ENCODE assay signal across 7 mouse cellular contexts in the genomic region with DNA sequence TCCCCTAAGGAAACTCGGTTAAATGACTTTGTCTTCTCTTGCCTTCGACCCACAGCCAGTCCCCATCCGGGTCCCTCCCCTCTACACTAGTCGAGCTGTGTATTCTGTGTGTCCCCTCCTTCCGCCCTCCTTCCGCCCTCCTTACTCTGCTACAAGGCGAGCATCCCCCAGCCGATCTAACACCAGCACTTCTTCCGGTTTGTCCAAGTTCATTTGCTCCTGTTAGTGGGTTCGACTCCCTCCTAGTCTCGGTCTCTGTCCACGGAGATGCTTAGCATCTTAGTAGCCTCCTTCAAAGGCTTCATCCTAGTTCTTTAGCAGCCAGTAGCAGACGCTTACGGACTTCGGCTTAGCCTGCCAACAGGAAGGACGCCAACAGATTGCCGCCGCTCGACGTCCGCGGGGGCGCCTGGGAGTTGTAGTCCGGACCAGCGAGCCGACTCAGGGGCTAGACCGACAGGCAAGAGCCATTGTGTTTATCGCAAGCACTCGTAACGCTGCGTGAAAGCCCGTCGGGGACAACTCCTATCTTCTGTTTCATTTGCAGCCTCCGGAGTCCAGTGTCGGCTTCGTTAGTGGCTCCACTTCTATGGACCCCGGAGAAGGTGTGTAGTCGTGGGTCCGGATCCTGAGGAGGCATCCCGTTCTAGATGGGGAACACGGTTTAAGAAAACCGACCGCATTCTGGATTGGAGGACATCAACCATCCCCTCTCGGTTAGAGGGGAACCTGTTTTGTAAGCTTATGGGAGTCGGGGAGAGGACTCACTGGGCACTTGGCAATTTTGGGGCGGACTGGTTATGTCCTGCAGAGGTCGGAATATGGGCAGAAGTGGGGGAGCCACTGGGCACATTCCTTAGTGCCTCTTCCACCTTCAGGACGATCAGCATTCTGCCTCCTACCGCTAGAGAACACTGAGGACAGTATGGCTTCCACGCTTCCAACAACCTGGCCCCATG. TPM values are rescaled to one million over a fixed set of nuclear protein-coding genes. Genes with fewer than 3 reads are reported as not detected.
A peak's percentile ranks its signal among the peaks of the same experiment; 100 is the strongest.
DNase-seq lines count a peak whose midpoint lies in the region; ATAC-seq lines count a peak whose summit lies in the region.

A gene (plus strand): TSS at position 432 of the 959 bp plus-strand sequence.

- H3K4me3 ChIP-seq in intestine, embryonic 15.5 days (replicated peaks) = peak within 1 kb of the TSS; percentile 68
- H3K4me3 ChIP-seq in midbrain, embryonic 10.5 days = peak within 1 kb of the TSS; percentile 72

- peak within 1 kb of the TSS; percentile 80 for H3K27ac ChIP-seq in intestine, embryonic 15.5 days
- peak within 1 kb of the TSS; percentile 89 for H3K27ac ChIP-seq in midbrain, embryonic 10.5 days (replicated peaks)

- under 1% methylated on average over 50 of the region's 50 CpGs for WGBS in intestine, embryonic 15.5 days
- WGBS in midbrain, embryonic 10.5 days = under 1% methylated on average over 50 of the region's 50 CpGs

- peak within 1 kb of the TSS; percentile 51 for H3K9ac ChIP-seq in intestine, embryonic 15.5 days

- ATAC-seq in intestine, embryonic 15.5 days = peak; percentile 100

- no peaks in the 10 kb centered on the region for H3K36me3 ChIP-seq in intestine, embryonic 15.5 days
- peaks cover 72% of the 10 kb centered on the region for H3K36me3 ChIP-seq in midbrain, embryonic 10.5 days

- H3K9me3 ChIP-seq in intestine, embryonic 15.5 days = peaks cover 3% of the 10 kb centered on the region; the same call in 1 of the 2 replicates
- peaks cover 56% of the 10 kb centered on the region for H3K9me3 ChIP-seq in midbrain, embryonic 10.5 days (replicated peaks)

- H3K27me3 ChIP-seq in intestine, embryonic 15.5 days (replicated peaks) = no peaks in the 10 kb centered on the region
- H3K27me3 ChIP-seq in midbrain, embryonic 10.5 days (ENCODE audit: low read depth, poor library complexity, severe bottlenecking) = no peaks in the 10 kb centered on the region

- peak within 1 kb of the TSS; percentile 63 for H3K4me2 ChIP-seq in intestine, embryonic 15.5 days (replicated peaks)

- peak; percentile 97 for DNase-seq in adrenal gland, adult 2 months
- peak; percentile 74 for DNase-seq in embryo, embryonic 11.5 days (ENCODE audit: low read depth, low spot score)
- peak; percentile 87 to 93 for DNase-seq in gastrocnemius, postnatal 36 days
- peak; percentile 96 to 97 for DNase-seq in left cerebral cortex, postnatal 25 days (ENCODE audit: low spot score in 2 of 2)
- peak; percentile 94 for DNase-seq in midbrain, embryonic 10.5 days (ENCODE audit: low spot score)
- peak; percentile 93 for DNase-seq in right cerebral cortex, postnatal 4 days

- intact Hi-C loops in gastrocnemius, postnatal 36 days (cut with DNase I) = loop anchor here (2.0 kb wide), 1 partner anchor 38 kb away; no protein-coding TSS in a partner anchor
- intact Hi-C loops in left cerebral cortex, postnatal 25 days (cut with DNase I) = loop anchor here (1.0 kb wide), 1 partner anchor 37 kb away; no protein-coding TSS in a partner anchor

- no peaks in the 10 kb centered on the region; the same call in 1 of the 2 replicates for H3K4me1 ChIP-seq in intestine, embryonic 15.5 days (replicated peaks)
- H3K4me1 ChIP-seq in midbrain, embryonic 10.5 days = peaks cover 5% of the 10 kb centered on the region; the same call in 1 of the 2 replicates

RNA-seq across cellular contexts. Expression of the gene that starts here (rescaled TPM):
- 10 to 100 TPM; 19.8 to 23.3 TPM for total RNA-seq in adrenal gland, adult 2 months (2021)
- polyA plus RNA-seq in adrenal gland, adult 2 months (2012; rRNA removed) = 9.7 and 10.4 TPM in 2 replicates
- 1 to 10 TPM; 8.4 to 9.0 TPM for total RNA-seq in gastrocnemius, postnatal 36 days (2021)
- polyA plus RNA-seq in intestine, embryonic 15.5 days (2015; fragmentation: Nextera tagmentation; extraction: Ambion mirVana) = 8.1 and 9.4 TPM in 2 replicates
- 10 to 100 TPM; 57.6 to 71.4 TPM for total RNA-seq in left cerebral cortex, postnatal 25 days (2021)
- polyA plus RNA-seq in midbrain, embryonic 10.5 days (2016; fragmentation: Nextera tagmentation; extraction: Ambion mirVana) = 11.6 and 13.8 TPM in 2 replicates

Comparison
In these comparisons a context has a peak if more than half of its experiments do, and no peak if none do; other contexts are left out.
1. Peak in every context shown above with its lines: DNase-seq, ATAC-seq, H3K4me3 ChIP-seq and H3K27ac ChIP-seq.